Mouse (Mus musculus) G1E (cell line): Measurements from ENCODE around the gene Nlrp3. TPM values are rescaled to one million over a fixed set of nuclear protein-coding genes. Genes with fewer than 3 reads are reported as not detected.

Source experiments
- ATAC-seq: 2 replicates; pipeline ENCODE4 v1.8.0; 2016; ENCODE audit warnings: mild to moderate bottlenecking; ENCODE audit not compliant: insufficient number of reproducible peaks, poor library complexity, low FRiP score, severe bottlenecking; ENCODE audit errors: extremely low read depth
- DNase-seq: peaks from one replicate; pipeline ENCODE4 v3.0.0; 2012; ENCODE audit warnings: low spot score
- H3K27me3 ChIP-seq: 2 replicates; pipeline ENCODE4 v1.6.1; 2012; ENCODE audit warnings: mild to moderate bottlenecking, low read length, inconsistent platforms; ENCODE audit not compliant: insufficient read depth
- H3K36me3 ChIP-seq: replicated peaks from 2 replicates; pipeline ENCODE3; 2012; ENCODE audit warnings: mild to moderate bottlenecking, inconsistent platforms
- H3K4me1 ChIP-seq: 2 replicates; pipeline ENCODE4 v1.6.1; 2012; ENCODE audit warnings: low read depth, low read length, inconsistent platforms, mixed read lengths; ENCODE audit not compliant: insufficient read depth
- H3K4me3 ChIP-seq: 2 replicates; pipeline ENCODE4 v1.5.1; 2012; ENCODE audit warnings: low read depth, mild to moderate bottlenecking, inconsistent platforms, low read length, moderate library complexity, mixed read lengths
- H3K9me3 ChIP-seq: replicated peaks from 2 replicates; pipeline ENCODE4 v1.6.1; 2012; ENCODE audit warnings: inconsistent platforms
- CTCF ChIP-seq: IDR thresholded peaks from 2 replicates; pipeline ENCODE4 v1.5.1; 2012; ENCODE audit warnings: low read depth, low read length, inconsistent platforms, mixed read lengths
- GATA1 ChIP-seq: IDR thresholded peaks from 2 replicates; pipeline ENCODE4 v1.6.1; 2012; ENCODE audit warnings: borderline replicate concordance, low read length, inconsistent platforms, mixed read lengths
- GATA2 ChIP-seq: IDR thresholded peaks from 2 replicates; pipeline ENCODE4 v1.6.1; 2012; ENCODE audit warnings: low read depth, low read length, inconsistent platforms, borderline replicate concordance
- POLR2AphosphoS5 ChIP-seq: IDR thresholded peaks from 2 replicates; pipeline ENCODE4 v1.6.1; 2012; ENCODE audit warnings: low read depth, low read length, inconsistent platforms; ENCODE audit not compliant: insufficient replicate concordance
- TAL1 ChIP-seq: conservative IDR thresholded peaks from 2 replicates; pipeline ENCODE4 v1.6.1; 2012; ENCODE audit warnings: low read depth, low read length, inconsistent platforms, mixed read lengths
- polyA plus RNA-seq: library from polyadenylated mRNA; stranded (reverse); fragments of >175 nt; gene quantifications from 2 replicates; pipeline ENCODE4 v1.2.3, GENCODE M21; 2012
- total RNA-seq, 2 experiments: library from RNA; stranded (forward) in 1 of 2; stranded (reverse) in 1 of 2; fragments of 200-1000 nt in 1 of 2; fragments of >200 nt in 1 of 2; fragmentation: Nextera tagmentation in 1 of 2; gene quantifications; 2 replicates each; pipeline ENCODE4 v1.2.3; 2014 to 2017

Nlrp3 gene
- total RNA-seq (2014; fragmentation: Nextera tagmentation), result not detected in 2 replicates
- 0.12 and 0.71 TPM in 2 replicates for total RNA-seq (2017)
- not detected in 2 replicates for polyA plus RNA-seq

GRCm38 (mm10) chr11:59541324-59541723, at the start of gene Nlrp3:
Gene Nlrp3 (plus strand): TSS chr11:59541568.
- peaks cover 21% of the 10 kb centered on the region for H3K27me3 ChIP-seq
- TF ChIP-seq TAL1, result no peak
- TF ChIP-seq GATA1, result no peak
- no peak for TF ChIP-seq CTCF
- TF ChIP-seq POLR2AphosphoS5, result no peak
- TF ChIP-seq GATA2, result no peak
- DNase-seq (no peak), ATAC-seq (no peak)
- H3K9me3 ChIP-seq, result 0 out of 2 replicates have a peak, but pooled peaks cover 2% of the 10 kb centered on the region
- no peak within 1 kb of the TSS for H3K4me3 ChIP-seq
- no peaks in the 10 kb centered on the region for H3K36me3 ChIP-seq
- no peaks in the 10 kb centered on the region; the same call in 1 of the 2 replicates for H3K4me1 ChIP-seq

GRCm38 (mm10) chr11:59496672-59497310, 44.6 kb upstream of the Nlrp3 start:
- Histone ChIP-seq H3K36me3 (peaks cover 100% of the 10 kb centered on the region), H3K9me3 (peaks cover 3% of the 10 kb centered on the region), H3K4me3 (no peak overlapping the region), H3K4me1 (no peaks in the 10 kb centered on the region; the same call in 1 of the 2 replicates), H3K27me3 (no peaks in the 10 kb centered on the region)
- DNase-seq, result no peak
- TF ChIP-seq TAL1 (no peak), GATA2 (no peak), CTCF (no peak), GATA1 (no peak), POLR2AphosphoS5 (no peak)
- ATAC-seq, result no peak

- Histone ChIP-seq H3K4me1 (peaks cover 6% of the 10 kb centered on the region), H3K27me3 (no peaks in the 10 kb centered on the region), H3K36me3 (peaks cover 100% of the 10 kb centered on the region), H3K9me3 (peaks cover 3% of the 10 kb centered on the region), H3K4me3 (no peak overlapping the region)
- DNase-seq, result no peak
- no peak for ATAC-seq
- TF ChIP-seq GATA2 (no peak), TAL1 (no peak), POLR2AphosphoS5 (no peak), CTCF (no peak), GATA1 (no peak)
Measured at GRCm38 (mm10) chr11:59497747-59498146, 43.6 kb upstream of the Nlrp3 start.

GRCm38 (mm10) chr11:59501978-59502700, 39.2 kb upstream of the Nlrp3 start:
- Histone ChIP-seq H3K9me3 (peaks cover 3% of the 10 kb centered on the region), H3K4me3 (no peak overlapping the region), H3K27me3 (no peaks in the 10 kb centered on the region), H3K36me3 (peaks cover 86% of the 10 kb centered on the region), H3K4me1 (peaks cover 30% of the 10 kb centered on the region)
- DNase-seq (no peak), ATAC-seq (no peak)
- TF ChIP-seq POLR2AphosphoS5 (no peak), TAL1 (no peak), GATA1 (no peak), CTCF (no peak), GATA2 (no peak)

GRCm38 (mm10) chr11:59505351-59505838, 36.0 kb upstream of the Nlrp3 start:
- Histone ChIP-seq H3K4me1 (peaks cover 39% of the 10 kb centered on the region), H3K9me3 (no peaks in the 10 kb centered on the region), H3K27me3 (no peaks in the 10 kb centered on the region), H3K36me3 (peaks cover 83% of the 10 kb centered on the region), H3K4me3 (peak overlapping the region; percentile 86)
- ATAC-seq, result peak; percentile 77
- TF ChIP-seq GATA2 (no peak), POLR2AphosphoS5 (no peak), GATA1 (no peak), TAL1 (no peak), CTCF (no peak)
- peak; percentile 84 for DNase-seq
